11 mouse cellular contexts compared by ENCODE assay signal in the genomic region with DNA sequence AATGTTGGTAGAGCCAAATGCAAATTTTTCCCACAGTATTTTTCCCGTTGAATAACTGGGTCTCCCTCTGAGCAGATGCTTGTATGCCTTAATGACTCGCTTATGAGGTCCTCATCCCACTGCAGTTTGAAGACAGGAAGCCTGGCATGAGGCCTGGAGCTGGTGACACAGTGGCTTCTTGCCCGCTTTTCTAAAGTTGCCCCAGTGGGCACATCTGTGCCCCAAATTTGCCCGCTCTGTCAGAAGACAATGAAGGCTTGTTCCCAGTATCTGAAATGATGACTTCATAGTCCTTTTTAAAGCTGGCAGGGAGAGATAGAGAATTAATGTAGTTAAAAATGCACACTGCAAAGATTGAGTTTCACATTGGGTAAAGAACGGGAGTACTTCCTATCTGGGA. TPM values are rescaled to one million over a fixed set of nuclear protein-coding genes. Genes with fewer than 3 reads are reported as not detected.
A peak's percentile ranks its signal among the peaks of the same experiment; 100 is the strongest.
DNase-seq lines count a peak whose midpoint lies in the region; ATAC-seq lines count a peak whose summit lies in the region.
"Had no signal": no experiment of that assay in that cellular context is flagged by ENCODE, and none has a peak within 500 bp of the region (broad histone marks: within the 10 kb centered on the region; RNA-seq: fewer than 3 reads in every experiment).

No protein-coding gene starts in this region.

- H3K9me3 ChIP-seq in hindbrain, embryonic 15.5 days, result no peaks in the 10 kb centered on the region
- H3K9me3 ChIP-seq in hindbrain, embryonic 16.5 days (ENCODE audit: control insufficient read depth, low read length), result no peaks in the 10 kb centered on the region
- H3K9me3 ChIP-seq: embryonic facial prominence, embryonic 15.5 days had no signal

- no peak overlapping the region for H3K4me3 ChIP-seq in hindbrain, embryonic 15.5 days
- H3K4me3 ChIP-seq in hindbrain, embryonic 16.5 days (ENCODE audit: low read length), result no peak overlapping the region
- H3K4me3 ChIP-seq: embryonic facial prominence, embryonic 15.5 days had no signal

- no peaks in the 10 kb centered on the region for H3K36me3 ChIP-seq in hindbrain, embryonic 15.5 days
- H3K36me3 ChIP-seq in hindbrain, embryonic 16.5 days (ENCODE audit: control insufficient read depth, insufficient read depth, low read length), result no peaks in the 10 kb centered on the region
- H3K36me3 ChIP-seq: embryonic facial prominence, embryonic 15.5 days had no signal

- WGBS in hindbrain, embryonic 15.5 days, result 64% methylated on average over 5 of the region's 5 CpGs
- WGBS in hindbrain, embryonic 16.5 days, result 72% methylated on average over 5 of the region's 5 CpGs

- no peak overlapping the region for H3K4me2 ChIP-seq in hindbrain, embryonic 15.5 days
- no peak overlapping the region for H3K4me2 ChIP-seq in hindbrain, embryonic 16.5 days (ENCODE audit: low read length)
- H3K4me2 ChIP-seq: embryonic facial prominence, embryonic 15.5 days had no signal

- peak; percentile 4 for DNase-seq in cerebellum, adult 9-11 months
- DNase-seq in layer of hippocampus, adult 9-11 months, result peak; percentile 55
- peak; percentile 63 to 65 for DNase-seq in right cerebral cortex, postnatal 10 days (ENCODE audit: low spot score in 2 of 2)
- no peak for DNase-seq in urinary bladder, adult 18-20 months (ENCODE audit: low spot score in 2 of 2)

- 0 out of 2 replicates have a peak, but pooled peaks have one; percentile 34 for ATAC-seq in hindbrain, embryonic 15.5 days (ENCODE audit: low FRiP score, low read depth)
- ATAC-seq in hindbrain, embryonic 16.5 days, result no peak
- no peak for ATAC-seq in megakaryocyte-erythroid progenitor cell, adult 5-6 weeks (replicated peaks; ENCODE audit: low FRiP score, low TSS enrichment, poor library complexity, severe bottlenecking)
- ATAC-seq in granulocyte monocyte progenitor cell, adult 5-6 weeks (replicated peaks; ENCODE audit: poor library complexity, severe bottlenecking), result no peak

- no peaks in the 10 kb centered on the region for H3K27me3 ChIP-seq in hindbrain, embryonic 15.5 days
- no peaks in the 10 kb centered on the region for H3K27me3 ChIP-seq in hindbrain, embryonic 16.5 days (replicated peaks; ENCODE audit: control insufficient read depth, insufficient read depth, low read length)
- H3K27me3 ChIP-seq: embryonic facial prominence, embryonic 15.5 days had no signal

- H3K27ac ChIP-seq in hindbrain, embryonic 15.5 days (replicated peaks), result no peak overlapping the region
- no peak overlapping the region for H3K27ac ChIP-seq in hindbrain, embryonic 16.5 days (ENCODE audit: low read depth, low read length)
- H3K27ac ChIP-seq: embryonic facial prominence, embryonic 15.5 days; kidney, postnatal 0 days; macrophage had no signal

- H3K4me1 ChIP-seq in hindbrain, embryonic 15.5 days (replicated peaks), result no peaks in the 10 kb centered on the region
- no peaks in the 10 kb centered on the region for H3K4me1 ChIP-seq in hindbrain, embryonic 16.5 days (ENCODE audit: control insufficient read depth, insufficient read depth, low read depth, low read length)
- H3K4me1 ChIP-seq: embryonic facial prominence, embryonic 15.5 days had no signal

- no peak overlapping the region for H3K9ac ChIP-seq in hindbrain, embryonic 15.5 days
- no peak overlapping the region for H3K9ac ChIP-seq in hindbrain, embryonic 16.5 days (ENCODE audit: low read depth, low read length)
- H3K9ac ChIP-seq: embryonic facial prominence, embryonic 15.5 days had no signal

RNA-seq across cellular contexts. Expression of a gene that starts 47.4 kb away (rescaled TPM):
- 63.3 and 69.6 TPM in 2 replicates for polyA plus RNA-seq in hindbrain, embryonic 15.5 days (2015; fragmentation: Nextera tagmentation; extraction: Ambion mirVana)
- polyA plus RNA-seq in hindbrain, embryonic 16.5 days (2015; fragmentation: Nextera tagmentation; extraction: Ambion mirVana), result 53.3 and 76.9 TPM in 2 replicates
- not detected in 2 replicates for total RNA-seq in megakaryocyte-erythroid progenitor cell, adult 5-6 weeks (2014; fragmentation: Nextera tagmentation)
- 0.08 TPM in 1 of 2 replicates, not detected in the other for total RNA-seq in megakaryocyte-erythroid progenitor cell, adult 5-6 weeks (2017)
- total RNA-seq in granulocyte monocyte progenitor cell, adult 5-6 weeks (2014; fragmentation: Nextera tagmentation), result not detected in 2 replicates
- 0.17 TPM in 1 of 2 replicates, not detected in the other for total RNA-seq in granulocyte monocyte progenitor cell, adult 5-6 weeks (2017)

Comparison
In these comparisons a context has a peak if more than half of its experiments do, and no peak if none do; other contexts are left out.
1. DNase-seq: peak in cerebellum, adult 9-11 months (single experiment), layer of hippocampus, adult 9-11 months (single experiment) and right cerebral cortex, postnatal 10 days (2 of 2); none in urinary bladder, adult 18-20 months (0 of 2).